Mouse (Mus musculus) G1E (cell line): ENCODE results near the gene Acsl1.

Source experiments
- CTCF ChIP-seq: IDR thresholded peaks from 2 replicates; pipeline ENCODE4 v1.5.1; 2012; ENCODE audit warnings: low read depth, low read length, inconsistent platforms, mixed read lengths
- GATA1 ChIP-seq: IDR thresholded peaks from 2 replicates; pipeline ENCODE4 v1.6.1; 2012; ENCODE audit warnings: borderline replicate concordance, low read length, inconsistent platforms, mixed read lengths

GRCm38 (mm10) chr8:46489196-46489595 is 18.4 kb downstream of the Acsl1 start:
- TF ChIP-seq CTCF (no peak), GATA1 (no peak)
